Mouse (Mus musculus) CH12.LX (cell line): Measurements from ENCODE around the gene Pde4b. TPM values are rescaled to one million over a fixed set of nuclear protein-coding genes. Genes with fewer than 3 reads are reported as not detected.

ENCODE experiments used
- DNase-seq: peaks from one replicate; pipeline ENCODE4 v3.0.0-alpha.2; 2013; ENCODE audit errors: extremely low read depth
- H3K27ac ChIP-seq: 2 replicates; pipeline ENCODE4 v1.5.1; 2012; ENCODE audit warnings: low read depth, mild to moderate bottlenecking, control low read depth, moderate library complexity; ENCODE audit not compliant: insufficient read depth
- H3K27me3 ChIP-seq: replicated peaks from 2 replicates; pipeline ENCODE3; 2012; ENCODE audit warnings: inconsistent platforms
- H3K36me3 ChIP-seq, 2 experiments: replicated peaks in 1 of 2; 2 replicates each; pipeline versions ENCODE3 to v1.6.1; 2012; ENCODE audit warnings: inconsistent platforms in 1 of 2, low read length in 1 of 2, mild to moderate bottlenecking in 1 of 2, mixed read lengths in 1 of 2, moderate library complexity in 1 of 2; ENCODE audit not compliant: control insufficient read depth in 1 of 2, insufficient read depth in 1 of 2
- H3K4me1 ChIP-seq, 2 experiments: 2 replicates each; pipeline ENCODE4 v1.6.1; 2012; ENCODE audit warnings: inconsistent platforms in 1 of 2, moderate library complexity in 1 of 2; ENCODE audit not compliant: insufficient read depth in 2 of 2, control insufficient read depth in 1 of 2
- H3K4me2 ChIP-seq: 2 replicates; pipeline ENCODE4 v1.6.1; 2012; ENCODE audit warnings: low read depth, mild to moderate bottlenecking, control low read depth; ENCODE audit not compliant: poor library complexity, insufficient read depth, severe bottlenecking
- H3K4me3 ChIP-seq, 3 experiments: fragments of 150-350 bp in 1 of 3; sonication (generic) in 1 of 3; replicated peaks in 1 of 3; 2 replicates each; pipeline versions ENCODE3 to v1.5.1; 2011 to 2012; ENCODE audit warnings: low read depth in 2 of 3, low read length in 2 of 3, mild to moderate bottlenecking in 2 of 3, moderate library complexity in 2 of 3, control low read depth in 1 of 3, improper control_type of control experiment in 1 of 3, inconsistent platforms in 1 of 3, mixed read lengths in 1 of 3; ENCODE audit not compliant: poor library complexity in 1 of 3
- H3K79me2 ChIP-seq: replicated peaks from 2 replicates; pipeline ENCODE4 v1.6.1; 2012; ENCODE audit warnings: mild to moderate bottlenecking, moderate library complexity; ENCODE audit not compliant: control insufficient read depth, poor library complexity, insufficient read depth, severe bottlenecking; ENCODE audit errors: extremely low read depth
- H3K9ac ChIP-seq: 2 replicates; pipeline ENCODE4 v1.6.1; 2012; ENCODE audit warnings: low read depth, mild to moderate bottlenecking, control low read depth, moderate library complexity; ENCODE audit not compliant: insufficient read depth
- H3K9me3 ChIP-seq: replicated peaks from 2 replicates; pipeline ENCODE3; 2012; ENCODE audit warnings: low read length, inconsistent platforms, mixed read lengths
- CHD1 ChIP-seq: IDR thresholded peaks from 2 replicates; pipeline ENCODE4 v1.6.1; 2012; ENCODE audit warnings: low read depth, low read length, improper control_type of control experiment, inconsistent platforms
- CHD2 ChIP-seq: IDR thresholded peaks from 2 replicates; pipeline ENCODE4 v1.6.1; 2011; ENCODE audit warnings: low read length, improper control_type of control experiment
- E2F4 ChIP-seq: IDR thresholded peaks from 2 replicates; pipeline ENCODE4 v1.6.1; 2011; ENCODE audit warnings: low read depth, low read length, improper control_type of control experiment; ENCODE audit not compliant: insufficient replicate concordance
- ETS1 ChIP-seq: conservative IDR thresholded peaks from 2 replicates; pipeline ENCODE4 v1.6.1; 2012; ENCODE audit warnings: low read depth, mild to moderate bottlenecking, inconsistent platforms, low read length, improper control_type of control experiment, moderate library complexity
- JUN ChIP-seq: IDR thresholded peaks from 2 replicates; pipeline ENCODE4 v1.6.1; 2011; ENCODE audit warnings: low read depth, mild to moderate bottlenecking, low read length, improper control_type of control experiment, moderate library complexity; ENCODE audit not compliant: insufficient read depth
- JUND ChIP-seq: conservative IDR thresholded peaks from 2 replicates; pipeline ENCODE4 v1.6.1; 2011; ENCODE audit warnings: low read depth, low read length, improper control_type of control experiment
- MAFK ChIP-seq: IDR thresholded peaks from 2 replicates; pipeline ENCODE4 v1.6.1; 2011; ENCODE audit warnings: low read length, improper control_type of control experiment; ENCODE audit not compliant: insufficient replicate concordance
- MAX ChIP-seq: IDR thresholded peaks from 2 replicates; pipeline ENCODE4 v1.6.1; 2011; ENCODE audit warnings: low read length, improper control_type of control experiment
- MAZ ChIP-seq: IDR thresholded peaks from 2 replicates; pipeline ENCODE4 v1.6.1; 2012; ENCODE audit warnings: low read depth, mild to moderate bottlenecking, inconsistent platforms, low read length, improper control_type of control experiment, moderate library complexity
- MXI1 ChIP-seq: IDR thresholded peaks from 2 replicates; pipeline ENCODE4 v1.6.1; 2011; ENCODE audit warnings: mild to moderate bottlenecking, low read depth, low read length, improper control_type of control experiment
- NRF1 ChIP-seq: IDR thresholded peaks from 2 replicates; pipeline ENCODE4 v1.6.1; 2014; ENCODE audit warnings: low read depth, mild to moderate bottlenecking, inconsistent platforms, low read length, improper control_type of control experiment, moderate library complexity
- PAX5 ChIP-seq: IDR thresholded peaks from 2 replicates; pipeline ENCODE4 v1.6.1; 2012; ENCODE audit warnings: low read length, inconsistent platforms, mixed read lengths
- POLR2AphosphoS2 ChIP-seq: IDR thresholded peaks from 2 replicates; pipeline ENCODE4 v1.6.1; 2011; ENCODE audit warnings: low read depth, low read length, improper control_type of control experiment
- RCOR1 ChIP-seq: conservative IDR thresholded peaks from 2 replicates; pipeline ENCODE4 v1.6.1; 2012; ENCODE audit warnings: low read depth, mild to moderate bottlenecking, inconsistent platforms, low read length, improper control_type of control experiment
- TCF12 ChIP-seq: IDR thresholded peaks from 2 replicates; pipeline ENCODE4 v1.6.1; 2014; ENCODE audit warnings: low read depth, mild to moderate bottlenecking, inconsistent platforms, low read length, improper control_type of control experiment
- UBTF ChIP-seq: IDR thresholded peaks from 2 replicates; pipeline ENCODE4 v1.6.1; 2012; ENCODE audit warnings: low read depth, mild to moderate bottlenecking, inconsistent platforms, low read length, improper control_type of control experiment, moderate library complexity
- USF2 ChIP-seq: conservative IDR thresholded peaks from 2 replicates; pipeline ENCODE4 v1.6.1; 2011; ENCODE audit warnings: low read depth, low read length, improper control_type of control experiment
- ZC3H11A ChIP-seq: IDR thresholded peaks from 2 replicates; pipeline ENCODE4 v1.6.1; 2012; ENCODE audit warnings: low read depth, mild to moderate bottlenecking, inconsistent platforms, low read length, improper control_type of control experiment
- ZKSCAN1 ChIP-seq: IDR thresholded peaks from 2 replicates; pipeline ENCODE4 v1.6.1; 2012; ENCODE audit warnings: low read depth, inconsistent platforms, low read length, improper control_type of control experiment, borderline replicate concordance
- ZMIZ1 ChIP-seq: IDR thresholded peaks from 2 replicates; pipeline ENCODE4 v1.6.1; 2012; ENCODE audit warnings: low read depth, mild to moderate bottlenecking, inconsistent platforms, low read length, improper control_type of control experiment
- ZNF384 ChIP-seq: IDR thresholded peaks from 2 replicates; pipeline ENCODE4 v1.6.1; 2012; ENCODE audit warnings: low read depth, low read length, improper control_type of control experiment, inconsistent platforms
- dilution Hi-C: fragments of 300-500 bp; cut with MboI; formaldehyde crosslinking; loops from 2 replicates; pipeline ENCODE4 v1.14.3; 2020; ENCODE audit warnings: low sequenced_read_pairs; ENCODE audit not compliant: extremely low pct_unique_long_range_greater_than_20kb, extremely low pct_ligation_motif_present
- in situ Hi-C: fragments of 300-500 bp; cut with MboI; formaldehyde crosslinking; loops from 3 replicates; pipeline ENCODE4 v1.14.3; 2019; ENCODE audit warnings: low sequenced_read_pairs, low pct_ligation_motif_present, low pct_unique_long_range_greater_than_20kb, mixed read lengths
- polyA plus RNA-seq: library from polyadenylated mRNA; unstranded; fragments of >175 nt; gene quantifications from 2 replicates; pipeline ENCODE4 v1.2.1, GENCODE M21; 2012; ENCODE audit warnings: low read depth; ENCODE audit not compliant: insufficient read length
- total RNA-seq, 2 experiments: library from RNA; depleted of rRNA; stranded (reverse); fragments of 300-350 nt in 1 of 2; fragments of >200 nt in 1 of 2; gene quantifications; 2 replicates each; pipeline ENCODE4 v1.2.3; 2012 to 2014

The Pde4b gene
- total and polyA plus RNA-seq, 3 experiments = 9.6 to 24.2 (median 21.8) TPM

DNA sequence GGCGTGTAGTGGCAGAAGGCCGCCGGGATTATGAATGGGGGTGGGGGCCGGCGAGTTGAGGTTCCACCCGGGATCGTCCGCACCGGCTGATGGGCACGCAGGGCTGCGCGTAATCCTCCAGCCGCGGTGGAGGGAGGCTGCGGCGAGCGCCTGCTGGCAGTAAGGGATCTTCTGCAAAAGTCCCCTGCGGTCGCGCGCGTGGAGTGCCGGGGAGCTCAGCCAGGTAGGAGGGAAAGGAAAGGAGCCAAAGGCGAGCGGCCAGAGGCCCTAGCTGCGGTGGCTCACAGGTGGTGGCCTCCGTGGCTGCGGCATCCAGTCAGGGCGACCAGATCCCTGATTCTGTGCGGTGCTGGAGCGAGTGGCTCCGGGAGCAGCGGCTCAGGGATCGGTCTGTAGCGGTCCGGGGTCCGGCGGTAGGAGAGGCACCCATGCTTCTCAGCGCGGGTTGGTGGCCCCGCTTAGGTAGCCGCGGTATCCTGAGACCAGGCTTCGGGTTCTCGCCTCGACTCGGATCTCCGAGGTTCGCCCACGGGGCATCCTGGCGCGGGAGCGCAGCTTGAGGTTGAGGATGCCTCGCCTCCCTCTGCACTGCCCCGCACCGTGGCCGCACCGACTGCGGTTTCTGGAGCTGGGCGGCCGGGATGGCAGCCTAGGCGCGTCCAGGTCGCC lies 357 bp downstream of the Pde4b start:
- Histone ChIP-seq H3K4me2 (no peak overlapping the region), H3K4me1 (no peaks in the 10 kb centered on the region), H3K36me3 (no peaks in the 10 kb centered on the region), H3K4me3 (no peak overlapping the region), H3K79me2 (no peaks in the 10 kb centered on the region), H3K27me3 (no peaks in the 10 kb centered on the region), H3K9ac (no peak overlapping the region), H3K9me3 (peaks cover 6% of the 10 kb centered on the region), H3K27ac (no peak overlapping the region)
- no peak for DNase-seq
- in situ Hi-C loops = no loop called here
- no peak for TF ChIP-seq ZKSCAN1
- TF ChIP-seq MAFK = no peak
- TF ChIP-seq JUN = no peak
- no peak for TF ChIP-seq PAX5
- no peak for TF ChIP-seq NRF1
- no peak for TF ChIP-seq MAX
- TF ChIP-seq TCF12 = no peak
- no peak for TF ChIP-seq JUND
- TF ChIP-seq CHD2 = no peak
- dilution Hi-C loops = no loop called here

- no peak overlapping the region for H3K9ac ChIP-seq
- dilution Hi-C loops = no loop called here
Measured at GRCm38 (mm10) chr4:102088235-102088867, 1.0 kb downstream of the Pde4b start.

More at GRCm38 (mm10) chr4:102088235-102088867, 1.0 kb downstream of the Pde4b start:
- Histone ChIP-seq H3K27ac (no peak overlapping the region), H3K4me2 (no peak overlapping the region), H3K4me3 (no peak overlapping the region), H3K27me3 (no peaks in the 10 kb centered on the region), H3K36me3 (no peaks in the 10 kb centered on the region), H3K9me3 (peaks cover 6% of the 10 kb centered on the region), H3K4me1 (no peaks in the 10 kb centered on the region), H3K79me2 (no peaks in the 10 kb centered on the region)
- TF ChIP-seq MAFK = no peak
- no peak for TF ChIP-seq CHD2
- TF ChIP-seq ZC3H11A = no peak
- TF ChIP-seq POLR2AphosphoS2 = no peak
- TF ChIP-seq ZNF384 = no peak
- no peak for TF ChIP-seq ZMIZ1
- TF ChIP-seq TCF12 = no peak
- no peak for TF ChIP-seq RCOR1
- TF ChIP-seq USF2 = no peak
- TF ChIP-seq UBTF = no peak
- TF ChIP-seq MXI1 = no peak
- TF ChIP-seq E2F4 = no peak
- TF ChIP-seq ETS1 = no peak
- TF ChIP-seq CHD1 = no peak
- no peak for TF ChIP-seq MAZ
- no peak for DNase-seq
- in situ Hi-C loops = no loop called here
